In genomic region chr15:78735431-78736180, GRCm38 (mm10) we compare ENCODE assay signal across 11 mouse cellular contexts. TPM values are rescaled to one million over a fixed set of nuclear protein-coding genes. Genes with fewer than 3 reads are reported as not detected.
DNase-seq lines count a peak whose midpoint lies in the region; ATAC-seq and TF ChIP-seq lines count a peak whose summit lies in the region.
"Had no signal": no experiment of that assay in that cellular context is flagged by ENCODE, and none has a peak within 500 bp of the region (broad histone marks: within the 10 kb centered on the region; RNA-seq: fewer than 3 reads in every experiment).

No protein-coding gene starts in this region.

- no peak for TF ChIP-seq CTCF in layer of hippocampus, adult 2 months (conservative IDR thresholded peaks at IDR 0.05)

- ATAC-seq in hindbrain, embryonic 12.5 days (ENCODE audit: low FRiP score): peak; percentile 88
- peak; percentile 83 for ATAC-seq in neural tube, embryonic 14.5 days (ENCODE audit: low read depth)
- ATAC-seq in monocyte, adult 5-6 weeks (replicated peaks; ENCODE audit: insufficient number of reproducible peaks, low FRiP score, low TSS enrichment, poor library complexity, severe bottlenecking): no peak

- WGBS in hindbrain, embryonic 12.5 days: 27% methylated on average over 17 of the region's 17 CpGs
- 9% methylated on average over 17 of the region's 17 CpGs for WGBS in neural tube, embryonic 14.5 days

- H3K9me3 ChIP-seq in hindbrain, embryonic 12.5 days (replicated peaks): no peaks in the 10 kb centered on the region
- no peaks in the 10 kb centered on the region for H3K9me3 ChIP-seq in neural tube, embryonic 14.5 days (ENCODE audit: control insufficient read depth, low read length)
- H3K9me3 ChIP-seq: megakaryocyte, embryonic 14.5 days had no signal

- H3K4me2 ChIP-seq in hindbrain, embryonic 12.5 days (replicated peaks): peak overlapping the region; percentile 24; the same call in 1 of the 2 replicates
- peak overlapping the region; percentile 9; the same call in 1 of the 2 replicates for H3K4me2 ChIP-seq in neural tube, embryonic 14.5 days (ENCODE audit: low read depth, low read length)

- H3K27ac ChIP-seq in layer of hippocampus, adult 2 months: peak overlapping the region; percentile 89
- peak overlapping the region; percentile 87 for H3K27ac ChIP-seq in hindbrain, embryonic 12.5 days
- peak overlapping the region; percentile 92 for H3K27ac ChIP-seq in neural tube, embryonic 14.5 days (ENCODE audit: low read depth, low read length)

- H3K9ac ChIP-seq in hindbrain, embryonic 12.5 days: no peak overlapping the region
- peak overlapping the region; percentile 18; the same call in 1 of the 2 replicates for H3K9ac ChIP-seq in neural tube, embryonic 14.5 days (replicated peaks; ENCODE audit: low read depth, low read length)

- no peaks in the 10 kb centered on the region for H3K36me3 ChIP-seq in hindbrain, embryonic 12.5 days
- no peaks in the 10 kb centered on the region for H3K36me3 ChIP-seq in neural tube, embryonic 14.5 days (ENCODE audit: control insufficient read depth, insufficient read depth, low read length)

- H3K27me3 ChIP-seq in hindbrain, embryonic 12.5 days: no peaks in the 10 kb centered on the region
- no peaks in the 10 kb centered on the region for H3K27me3 ChIP-seq in neural tube, embryonic 14.5 days (ENCODE audit: control insufficient read depth, insufficient read depth, low read length)

- peak overlapping the region; percentile 11; the same call in 1 of the 2 replicates for H3K4me3 ChIP-seq in layer of hippocampus, adult 2 months
- no peak overlapping the region for H3K4me3 ChIP-seq in hindbrain, embryonic 12.5 days
- H3K4me3 ChIP-seq in neural tube, embryonic 14.5 days (ENCODE audit: low read depth, low read length): no peak overlapping the region
- H3K4me3 ChIP-seq: megakaryocyte, embryonic 14.5 days had no signal

- H3K4me1 ChIP-seq in hindbrain, embryonic 12.5 days: peaks cover 34% of the 10 kb centered on the region
- peaks cover 24% of the 10 kb centered on the region for H3K4me1 ChIP-seq in neural tube, embryonic 14.5 days (ENCODE audit: control insufficient read depth, insufficient read depth, low read length)

- DNase-seq in layer of hippocampus, adult 2 months (ENCODE audit: low spot score in 2 of 2): peak in 1 of 2 experiments; percentile 49
- DNase-seq in layer of hippocampus, adult 9-10 months (ENCODE audit: low spot score): no peak
- peak; percentile 57 for DNase-seq in kidney, postnatal 10 days
- no peak for DNase-seq in lung, postnatal 14 days
- no peak for DNase-seq in spleen, postnatal 10 days (ENCODE audit: low spot score in 2 of 2)
- DNase-seq: cerebellum, adult 18-20 months; liver had no signal

RNA-seq across cellular contexts. Expression of gene Elfn2, which starts 17.0 kb away (rescaled TPM):
- total RNA-seq in layer of hippocampus, adult 2 months (2021): 100 to 1,000 TPM; 202 to 204 TPM
- 2.4 and 2.5 TPM in 2 replicates for polyA plus RNA-seq in hindbrain, embryonic 12.5 days (2016; fragmentation: Nextera tagmentation; extraction: Ambion mirVana)
- polyA plus RNA-seq in neural tube, embryonic 14.5 days (2014; fragmentation: Nextera tagmentation; extraction: Ambion mirVana): 4.1 and 6.8 TPM in 2 replicates
- total RNA-seq in monocyte, adult 5-6 weeks (2017): not detected in 3 replicates

RNA-seq across cellular contexts. Expression of gene Mfng, which starts 37.7 kb away (rescaled TPM):
- 1 to 10 TPM; 4.4 to 4.7 TPM for total RNA-seq in layer of hippocampus, adult 2 months (2021)
- polyA plus RNA-seq in hindbrain, embryonic 12.5 days (2016; fragmentation: Nextera tagmentation; extraction: Ambion mirVana): 51.7 and 58.0 TPM in 2 replicates
- polyA plus RNA-seq in neural tube, embryonic 14.5 days (2014; fragmentation: Nextera tagmentation; extraction: Ambion mirVana): 6.9 and 10.2 TPM in 2 replicates
- total RNA-seq in monocyte, adult 5-6 weeks (2017): 19.9 to 42.9 TPM (median 22.6 TPM) in 3 replicates

Comparison
In these comparisons a context has a peak if more than half of its experiments do, and no peak if none do; other contexts are left out.
1. RNA of gene Elfn2, which starts 17.0 kb away (total RNA-seq): 202 to 204 TPM in layer of hippocampus, adult 2 months; not detected in monocyte, adult 5-6 weeks; every median in the first group is over 100 times any median in the second.
2. Peak in every context shown above with its lines, with median percentiles within 50 percentile points of each other: H3K27ac ChIP-seq.